Mouse (Mus musculus): ENCODE measurements around the gene Galr2.
"Not testable (repeated sequence)": the region's sequence is repeated elsewhere in the genome, so short reads cannot be mapped to it uniquely, and the experiment has no call there.

The Galr2 gene

DNA sequence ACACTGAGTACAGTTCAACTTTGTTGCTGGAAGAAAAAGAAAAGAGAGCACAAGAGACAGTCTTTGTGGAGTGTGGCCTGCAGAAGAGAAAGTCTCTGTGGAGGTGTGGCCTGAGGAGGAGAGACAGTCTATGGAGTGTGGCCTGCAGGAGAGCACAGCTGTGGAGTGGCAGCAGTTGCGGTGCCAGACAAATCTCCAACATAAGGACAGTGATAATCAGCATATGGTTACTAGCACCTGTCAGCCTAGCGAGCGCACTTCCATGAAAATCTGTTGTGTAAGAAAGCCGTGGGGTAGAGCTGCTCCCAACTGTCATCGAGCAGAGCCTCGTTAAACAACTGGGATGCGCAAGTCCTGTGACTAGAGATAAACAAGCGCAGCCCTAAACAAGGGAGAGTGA, 11.2 kb upstream of the Galr2 start:
- no peak for DNase-seq (ENCODE audit: extremely low spot score, low read depth, low spot score)

- DNase-seq (ENCODE audit: extremely low spot score, low read depth, low spot score) = no peak
Measured at GRCm38 (mm10) chr11:116272589-116273468, 7.9 kb upstream of the Galr2 start.

DNA sequence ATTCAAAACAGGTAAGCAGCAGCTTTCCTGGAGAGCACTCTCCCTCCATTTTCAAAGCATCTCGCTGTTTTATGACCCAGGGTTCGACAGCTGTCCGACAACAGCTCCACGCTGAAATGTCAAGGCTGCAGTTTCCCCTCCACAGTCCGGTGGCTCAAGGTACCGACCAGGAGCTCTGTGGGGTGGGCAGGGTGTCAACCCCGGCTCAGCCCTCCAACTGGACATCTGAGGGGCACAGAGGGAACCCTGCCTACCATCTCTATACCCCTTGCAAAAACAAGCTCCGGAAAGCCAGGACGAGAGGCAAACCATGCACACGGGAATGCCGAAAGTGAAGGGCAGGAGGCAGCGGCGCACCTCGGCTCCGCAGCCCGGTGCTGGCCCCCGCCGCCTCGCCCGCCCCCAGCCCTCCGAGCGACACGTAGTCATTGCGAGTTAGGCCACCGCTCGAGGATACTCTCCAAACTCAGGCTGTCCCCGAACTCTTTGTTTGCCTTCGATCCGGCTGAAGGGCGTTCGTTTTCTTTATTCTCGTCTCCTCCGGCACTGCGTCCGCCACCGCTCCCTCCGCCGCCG, 7.2 kb upstream of the Galr2 start:
- no peak for DNase-seq (ENCODE audit: extremely low spot score, low read depth, low spot score)

- peak; percentile 56 for DNase-seq (ENCODE audit: extremely low spot score, low read depth, low spot score)
Measured at GRCm38 (mm10) chr11:116274045-116274666, 6.6 kb upstream of the Galr2 start, which contains the start of gene Srp68. Gene Srp68, minus strand, starts transcription at chr11:116274217.

- not testable (repeated sequence) for DNase-seq (ENCODE audit: extremely low spot score, low read depth, low spot score)
Measured at GRCm38 (mm10) chr11:116277184-116277583, 3.6 kb upstream of the Galr2 start.

- no peak for DNase-seq (ENCODE audit: extremely low spot score, low read depth, low spot score)
Measured at GRCm38 (mm10) chr11:116281671-116282070, 932 bp downstream of the Galr2 start.

DNA sequence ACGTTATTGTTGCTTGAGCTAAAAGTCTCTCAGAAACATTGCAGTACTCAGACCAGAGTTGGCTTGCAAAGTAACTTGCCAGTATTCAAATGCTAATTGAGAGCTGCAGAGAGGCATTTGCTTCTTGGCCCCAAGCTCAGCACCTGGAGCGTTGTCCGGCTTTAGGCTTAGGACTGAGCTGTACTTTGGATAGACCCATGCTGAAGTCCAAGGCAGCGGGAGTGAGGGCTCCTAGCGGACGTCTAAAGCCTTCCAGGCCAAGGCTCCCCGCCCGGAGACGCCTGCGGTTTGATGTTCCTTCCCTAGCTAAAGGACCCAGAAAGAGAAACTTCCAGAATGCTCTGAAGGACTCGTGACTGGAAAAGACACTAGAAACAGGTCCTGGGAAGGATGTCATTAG, 1.4 kb downstream of the Galr2 start:
- no peak for DNase-seq (ENCODE audit: extremely low spot score, low read depth, low spot score)

DNA sequence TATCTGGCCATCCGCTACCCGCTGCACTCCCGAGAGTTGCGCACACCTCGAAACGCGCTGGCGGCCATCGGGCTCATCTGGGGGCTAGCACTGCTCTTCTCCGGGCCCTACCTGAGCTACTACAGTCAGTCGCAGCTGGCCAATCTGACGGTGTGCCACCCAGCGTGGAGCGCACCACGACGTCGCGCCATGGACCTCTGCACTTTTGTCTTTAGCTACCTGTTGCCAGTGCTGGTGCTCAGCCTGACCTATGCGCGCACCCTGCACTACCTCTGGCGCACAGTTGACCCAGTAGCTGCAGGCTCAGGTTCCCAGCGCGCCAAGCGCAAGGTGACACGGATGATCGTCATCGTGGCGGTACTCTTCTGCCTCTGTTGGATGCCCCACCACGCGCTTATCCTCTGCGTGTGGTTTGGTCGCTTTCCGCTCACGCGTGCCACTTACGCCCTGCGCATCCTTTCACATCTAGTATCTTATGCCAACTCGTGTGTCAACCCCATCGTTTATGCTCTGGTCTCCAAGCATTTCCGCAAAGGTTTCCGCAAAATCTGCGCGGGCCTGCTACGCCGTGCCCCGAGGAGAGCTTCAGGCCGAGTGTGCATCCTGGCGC, 2.3 kb downstream of the Galr2 start:
- no peak for DNase-seq (ENCODE audit: extremely low spot score, low read depth, low spot score)

- no peak for DNase-seq (ENCODE audit: extremely low spot score, low read depth, low spot score)
Measured at GRCm38 (mm10) chr11:116283982-116284381, 3.2 kb downstream of the Galr2 start.

DNA sequence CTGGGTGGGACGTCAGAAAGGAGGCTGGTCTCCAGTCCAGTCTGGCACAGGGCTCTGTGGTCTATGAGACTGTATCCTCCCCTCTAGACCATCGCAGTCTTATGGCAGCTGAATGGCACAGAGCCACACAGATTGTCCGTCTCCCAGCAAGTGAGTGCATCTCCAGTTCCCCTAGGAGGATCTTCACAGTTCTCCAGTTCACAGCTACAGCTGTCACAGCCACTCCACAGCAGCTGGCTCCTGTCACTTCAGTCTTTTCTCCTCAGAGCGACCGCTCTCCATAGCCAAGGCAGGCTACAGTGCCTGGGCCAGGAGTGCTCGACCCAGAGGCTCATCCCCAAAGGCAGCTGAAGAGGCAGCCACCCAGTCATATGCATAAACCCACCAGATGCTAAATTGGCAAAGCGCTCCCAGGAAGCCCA, 5.0 kb downstream of the Galr2 start:
- DNase-seq (ENCODE audit: extremely low spot score, low read depth, low spot score) = no peak

DNA sequence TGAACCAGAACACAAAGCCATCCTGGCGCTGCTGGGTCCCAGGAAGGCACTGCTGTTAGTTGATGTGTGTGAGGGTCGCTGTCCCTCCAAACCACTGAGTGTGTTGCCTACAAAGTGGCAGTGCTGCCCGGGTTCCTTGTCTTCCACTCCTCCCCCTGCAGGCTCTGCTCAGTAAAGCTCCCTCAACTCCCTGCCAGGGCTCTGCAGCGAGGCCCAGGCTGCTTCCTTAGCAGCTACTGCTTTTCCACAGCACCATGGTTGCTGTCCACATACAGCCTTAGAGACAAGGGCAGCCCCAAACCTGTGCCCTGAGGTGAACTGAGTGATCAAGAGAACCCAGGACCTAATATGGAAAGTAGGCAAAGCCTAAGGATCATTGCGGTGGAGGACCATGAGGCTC, 6.6 kb downstream of the Galr2 start:
- DNase-seq (ENCODE audit: extremely low spot score, low read depth, low spot score) = no peak

GRCm38 (mm10) chr11:116290556-116290955, 9.8 kb downstream of the Galr2 start:
- DNase-seq (ENCODE audit: extremely low spot score, low read depth, low spot score) = no peak

DNA sequence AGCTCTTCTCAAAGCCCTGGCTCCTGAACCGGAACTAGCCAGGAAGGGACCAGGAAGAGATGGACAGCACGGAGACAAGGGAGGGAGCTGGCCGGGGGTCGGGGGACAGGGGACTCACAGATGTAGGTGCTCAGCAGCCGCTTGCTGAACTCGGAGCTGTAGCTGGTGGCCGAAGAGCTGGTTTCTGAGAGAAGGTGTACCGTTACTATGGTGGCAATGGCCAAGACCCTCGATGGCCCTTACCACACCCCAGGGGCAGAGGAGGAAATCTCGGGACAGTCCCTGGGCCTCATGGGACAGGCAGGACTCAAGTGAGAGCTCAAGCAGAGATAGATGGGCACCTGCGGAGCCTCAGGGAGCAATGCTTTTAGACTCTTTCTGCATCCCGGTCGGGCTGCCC, 11.7 kb downstream of the Galr2 start:
- no peak for DNase-seq (ENCODE audit: extremely low spot score, low read depth, low spot score)

- no peak for DNase-seq (ENCODE audit: extremely low spot score, low read depth, low spot score)
Measured at GRCm38 (mm10) chr11:116293538-116294137, 12.9 kb downstream of the Galr2 start.

DNA sequence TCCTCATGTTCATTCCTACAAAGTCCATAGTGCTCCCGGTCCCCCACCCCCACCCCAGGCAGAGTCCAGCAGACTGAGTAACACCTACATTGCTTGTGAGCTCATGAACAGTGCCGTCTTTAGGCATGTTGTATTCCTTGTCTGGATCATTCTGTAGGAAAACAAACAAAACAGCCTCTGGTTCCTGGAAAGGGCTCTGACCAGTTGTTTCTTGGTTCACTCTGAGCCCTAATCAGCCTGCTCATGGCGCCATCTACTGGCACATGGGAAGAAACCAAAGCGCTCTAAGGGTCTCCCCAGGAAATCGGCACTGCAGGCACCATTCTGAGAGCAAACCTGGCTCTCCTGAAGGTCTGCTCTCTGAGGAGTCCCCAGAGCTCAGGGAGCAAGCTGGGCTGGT, 13.6 kb downstream of the Galr2 start:
- no peak for DNase-seq (ENCODE audit: extremely low spot score, low read depth, low spot score)

DNA sequence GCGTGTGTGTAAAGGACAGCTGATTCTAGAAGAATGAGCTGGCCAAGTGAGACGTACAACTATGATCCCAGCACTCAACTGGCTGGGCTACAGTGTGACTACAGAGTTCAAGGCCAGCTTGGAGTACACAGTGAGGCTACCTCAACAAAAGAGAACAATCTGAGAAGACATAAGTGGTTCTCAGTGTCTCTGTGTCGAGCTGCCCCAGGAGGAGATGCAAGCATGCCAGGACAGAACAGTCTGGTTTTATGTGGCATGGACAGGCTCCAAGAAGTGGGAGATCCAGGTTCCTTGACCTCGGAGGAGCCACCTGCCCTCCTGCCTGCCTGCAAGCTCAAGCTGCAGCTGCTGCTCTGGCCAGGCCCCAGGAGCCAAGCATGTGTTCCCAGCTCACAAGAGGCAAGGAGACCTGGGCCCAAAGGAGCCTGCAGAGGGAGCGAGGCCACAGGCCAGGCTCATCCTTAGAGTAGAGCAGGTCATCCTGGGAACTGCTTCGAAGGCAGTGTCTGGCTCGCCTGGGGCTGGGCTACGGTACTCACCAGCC, 15.5 kb downstream of the Galr2 start:
- no peak for DNase-seq (ENCODE audit: extremely low spot score, low read depth, low spot score)

DNA sequence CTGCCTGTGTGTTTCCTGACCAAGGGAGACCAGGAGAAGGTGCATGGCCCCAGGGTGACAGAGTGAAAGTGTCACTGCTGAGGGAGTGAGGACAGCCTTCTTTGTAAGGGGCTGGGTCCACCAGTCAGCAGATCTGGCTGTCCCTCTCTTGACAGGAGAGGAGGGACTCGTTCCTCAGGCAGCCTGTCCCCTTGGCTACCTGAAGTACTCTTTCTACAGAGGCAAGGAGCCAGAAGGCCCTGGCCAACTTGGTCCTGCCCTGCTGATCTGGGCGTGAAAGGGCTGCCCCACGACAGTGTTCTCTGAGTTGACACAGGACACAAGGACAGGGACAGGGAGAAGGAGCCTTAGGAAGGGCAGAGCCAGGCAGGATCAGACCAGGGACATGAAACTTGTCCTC, 16.3 kb downstream of the Galr2 start:
- no peak for DNase-seq (ENCODE audit: extremely low spot score, low read depth, low spot score)

GRCm38 (mm10) chr11:116298221-116298620, 17.5 kb downstream of the Galr2 start:
- no peak for DNase-seq (ENCODE audit: extremely low spot score, low read depth, low spot score)

- no peak for DNase-seq (ENCODE audit: extremely low spot score, low read depth, low spot score)
Measured at GRCm38 (mm10) chr11:116298621-116299020, 17.9 kb downstream of the Galr2 start.

- DNase-seq (ENCODE audit: extremely low spot score, low read depth, low spot score) = no peak
Measured at GRCm38 (mm10) chr11:116305423-116305822, 24.7 kb downstream of the Galr2 start.
